Mouse (Mus musculus): Measurements from ENCODE around the gene Olfr464. TPM values are rescaled to one million over a fixed set of nuclear protein-coding genes. Genes with fewer than 3 reads are reported as not detected.

Gene Olfr464
- total and polyA plus RNA-seq, 3 experiments, result not detected

GRCm38 (mm10) chr11:87966214-87966613 is 45.4 kb upstream of the Olfr464 start:
- TF ChIP-seq IRF4 (IDR thresholded peaks at IDR 0.05; ENCODE audit: low read depth, low read length) (peak; percentile 39; the same call in 1 of the 2 replicates), USF2 (conservative IDR thresholded peaks at IDR 0.05; ENCODE audit: low read depth, low read length) (peak; percentile 58), ETS1 (conservative IDR thresholded peaks at IDR 0.05; ENCODE audit: low read depth, low read length) (peak; percentile 84), MYC (IDR thresholded peaks at IDR 0.05; ENCODE audit: low read depth, low read length) (peak; percentile 57; the same call in 1 of the 2 replicates), KAT2A (IDR thresholded peaks at IDR 0.05; ENCODE audit: insufficient replicate concordance, low read length) (no peak), MAX (IDR thresholded peaks at IDR 0.05; ENCODE audit: low read length) (peak; percentile 89), TCF12 (IDR thresholded peaks at IDR 0.05; ENCODE audit: low read depth, low read length) (peak; percentile 61; the same call in 1 of the 2 replicates), BHLHE40 (IDR thresholded peaks at IDR 0.05; ENCODE audit: low read depth, low read length) (peak; percentile 82), USF1 (IDR thresholded peaks at IDR 0.05; ENCODE audit: low read depth, low read length) (peak; percentile 83), CHD1 (IDR thresholded peaks at IDR 0.05; ENCODE audit: low read depth, low read length) (peak; percentile 74; the same call in 1 of the 2 replicates), SIN3A (IDR thresholded peaks at IDR 0.05; ENCODE audit: low read length) (no peak; the same call in 1 of the 2 replicates), MXI1 (IDR thresholded peaks at IDR 0.05; ENCODE audit: low read depth, low read length) (peak; percentile 86; the same call in 1 of the 2 replicates), GABPA (IDR thresholded peaks at IDR 0.05; ENCODE audit: insufficient replicate concordance, low read depth, low read length) (no peak)
- Histone ChIP-seq H3K4me1 (ENCODE audit: control insufficient read depth in 1 of 2, insufficient read depth in 2 of 2) (peaks cover 9 to 28% of the 10 kb centered on the region in 2 experiments; a peak in 3 of 4 replicates), H3K36me3 (replicated peaks in 1 of 2; ENCODE audit: control insufficient read depth in 1 of 2, insufficient read depth in 1 of 2, low read length in 1 of 2) (no peaks in the 10 kb centered on the region), H3K79me2 (replicated peaks; ENCODE audit: control insufficient read depth, extremely low read depth, insufficient read depth, poor library complexity, severe bottlenecking) (no peaks in the 10 kb centered on the region), H3K27ac (ENCODE audit: insufficient read depth, low read depth) (no peak overlapping the region), H3K4me2 (ENCODE audit: insufficient read depth, low read depth, poor library complexity, severe bottlenecking) (no peak overlapping the region), H3K4me3 (replicated peaks in 1 of 3; ENCODE audit: low read depth in 2 of 3, low read length in 2 of 3, poor library complexity in 1 of 3) (no peak overlapping the region), H3K27me3 (replicated peaks) (peaks cover 48% of the 10 kb centered on the region), H3K9ac (ENCODE audit: insufficient read depth, low read depth) (no peak overlapping the region), H3K9me3 (replicated peaks; ENCODE audit: low read length) (no peaks in the 10 kb centered on the region)
- in situ Hi-C loops (cut with MboI; ENCODE audit: low pct_ligation_motif_present, low pct_unique_long_range_greater_than_20kb, low sequenced_read_pairs) (loop anchor here (5.0 kb wide), 3 partner anchors 91 to 861 kb away; partner anchors contain the start of gene Mrps23), dilution Hi-C loops (cut with MboI; ENCODE audit: extremely low pct_ligation_motif_present, extremely low pct_unique_long_range_greater_than_20kb, low sequenced_read_pairs) (no loop called here)
- DNase-seq (ENCODE audit: extremely low read depth), result no peak

GRCm38 (mm10) chr11:87965293-87965692 is 44.5 kb upstream of the Olfr464 start:
- Histone ChIP-seq H3K4me2 (ENCODE audit: insufficient read depth, low read depth, poor library complexity, severe bottlenecking) (no peak overlapping the region), H3K27ac (ENCODE audit: insufficient read depth, low read depth) (no peak overlapping the region), H3K79me2 (replicated peaks; ENCODE audit: control insufficient read depth, extremely low read depth, insufficient read depth, poor library complexity, severe bottlenecking) (no peaks in the 10 kb centered on the region), H3K9me3 (replicated peaks; ENCODE audit: low read length) (peaks cover 4% of the 10 kb centered on the region), H3K36me3 (replicated peaks in 1 of 2; ENCODE audit: control insufficient read depth in 1 of 2, insufficient read depth in 1 of 2, low read length in 1 of 2) (no peaks in the 10 kb centered on the region), H3K4me1 (ENCODE audit: control insufficient read depth in 1 of 2, insufficient read depth in 2 of 2) (peaks cover 9 to 28% of the 10 kb centered on the region in 2 experiments; a peak in 3 of 4 replicates), H3K4me3 (replicated peaks in 1 of 3; ENCODE audit: low read depth in 2 of 3, low read length in 2 of 3, poor library complexity in 1 of 3) (no peak overlapping the region), H3K9ac (ENCODE audit: insufficient read depth, low read depth) (no peak overlapping the region), H3K27me3 (replicated peaks) (peaks cover 43% of the 10 kb centered on the region)
- no peak for DNase-seq (ENCODE audit: extremely low read depth)
- TF ChIP-seq MYC (IDR thresholded peaks at IDR 0.05; ENCODE audit: low read depth, low read length) (no peak), USF2 (conservative IDR thresholded peaks at IDR 0.05; ENCODE audit: low read depth, low read length) (no peak), ZMIZ1 (IDR thresholded peaks at IDR 0.05; ENCODE audit: low read depth, low read length) (no peak), PAX5 (IDR thresholded peaks at IDR 0.05; ENCODE audit: low read length) (no peak), KAT2A (IDR thresholded peaks at IDR 0.05; ENCODE audit: insufficient replicate concordance, low read length) (no peak)
- dilution Hi-C loops (cut with MboI; ENCODE audit: extremely low pct_ligation_motif_present, extremely low pct_unique_long_range_greater_than_20kb, low sequenced_read_pairs) (no loop called here), in situ Hi-C loops (cut with MboI; ENCODE audit: low pct_ligation_motif_present, low pct_unique_long_range_greater_than_20kb, low sequenced_read_pairs) (loop anchor here (5.0 kb wide), 3 partner anchors 92 to 862 kb away; partner anchors contain the start of gene Mrps23)
